Mouse (Mus musculus) central nervous system, embryonic 18 days (tissue): ENCODE measurements around the gene Olfml3. TPM values are rescaled to one million over a fixed set of nuclear protein-coding genes. Genes with fewer than 3 reads are reported as not detected.

Experiments
- polyA plus RNA-seq: library from polyadenylated mRNA; depleted of rRNA; stranded (reverse); fragments of >200 nt; gene quantifications from 2 replicates; pipeline ENCODE4 v1.2.3, GENCODE M21; 2012; rRNA removed

The Olfml3 gene
- 4.0 and 7.3 TPM in 2 replicates for polyA plus RNA-seq

DNA sequence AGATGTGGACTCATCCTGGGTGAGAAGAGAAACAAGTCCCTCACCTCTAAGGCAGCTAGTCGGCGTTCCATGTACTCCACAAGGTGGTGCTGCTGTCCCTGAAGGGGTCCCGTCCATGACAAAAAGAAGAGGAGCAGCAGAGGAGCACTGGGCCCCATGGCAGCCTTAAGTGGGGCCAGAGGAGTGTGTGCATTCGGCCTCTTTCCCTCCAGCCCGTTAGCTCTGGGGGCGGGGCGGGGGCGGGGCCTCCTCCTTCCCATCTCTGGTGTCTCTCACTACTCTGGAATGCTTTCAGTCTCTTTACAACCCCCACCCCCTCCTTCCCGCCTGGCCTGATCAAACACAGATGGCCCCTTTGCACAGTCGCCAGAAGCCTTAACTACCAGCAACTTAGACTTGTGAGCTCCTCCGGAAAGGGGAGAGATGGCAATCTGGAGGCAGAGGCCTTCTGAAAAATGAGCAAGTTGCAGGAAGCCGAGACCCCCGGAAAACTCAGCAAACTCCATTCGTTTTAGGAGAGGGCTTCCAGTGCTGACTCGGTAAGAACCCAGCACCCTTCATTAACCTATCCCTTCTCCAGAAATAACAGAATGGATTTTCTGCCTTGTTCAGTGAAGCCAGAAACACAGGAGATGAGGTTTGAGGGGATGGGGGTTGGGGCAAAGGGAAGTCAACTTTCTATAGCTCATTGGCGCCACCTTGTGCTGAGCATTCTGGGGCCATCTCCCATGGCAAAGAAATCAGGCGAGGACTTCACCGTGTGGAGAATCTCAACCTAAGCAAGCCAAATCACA, at the start of gene Olfml3:
Gene Olfml3, minus strand, starts transcription at position 224 of the 794 bp plus-strand sequence.

DNA sequence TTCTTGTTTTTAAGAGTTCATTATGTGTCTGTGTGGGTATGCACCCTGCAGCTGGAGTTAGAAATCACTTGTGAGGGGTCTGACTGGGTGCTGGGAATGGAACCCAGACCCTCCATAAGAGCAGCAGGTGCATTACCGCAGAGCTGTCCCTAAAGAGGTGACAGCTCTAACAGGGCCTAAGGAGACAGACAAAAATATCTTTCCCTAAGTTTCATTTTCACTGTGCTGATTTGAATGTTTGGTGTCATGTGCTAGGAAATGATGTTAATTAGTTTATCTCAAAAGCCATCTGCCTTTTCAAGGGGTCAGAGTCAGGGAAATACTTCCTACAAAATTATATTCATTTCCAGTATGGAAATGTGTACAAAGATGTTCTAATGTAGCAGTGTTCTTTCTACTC, 1.5 kb upstream of the Olfml3 start, which contains the start of gene Gm10964:
Gene Gm10964, plus strand, starts transcription at position 38 of the 400 bp plus-strand sequence.

Other genes starting within 250 kb of the Olfml3 start
- 18.7 and 25.7 TPM in 2 replicates for gene Syt6, start 162.8 kb downstream of the Olfml3 start, polyA plus RNA-seq
- 0.05 TPM in 1 of 2 replicates, not detected in the other for gene Atg4a-ps, start 91.9 kb downstream of the Olfml3 start, polyA plus RNA-seq
- not detected in 2 replicates for gene Gm10964, start 1.4 kb upstream of the Olfml3 start, polyA plus RNA-seq
- 26.1 and 27.7 TPM in 2 replicates for gene Hipk1, start 53.6 kb upstream of the Olfml3 start, polyA plus RNA-seq
- 8.3 and 8.9 TPM in 2 replicates for gene Dclre1b, start 71.4 kb upstream of the Olfml3 start, polyA plus RNA-seq
- gene Ap4b1, start 71.5 kb upstream of the Olfml3 start, polyA plus RNA-seq = 22.8 and 23.6 TPM in 2 replicates
- gene Gm43064, start 71.6 kb upstream of the Olfml3 start, polyA plus RNA-seq = 0.17 and 0.36 TPM in 2 replicates
- gene Bcl2l15, start 94.6 kb upstream of the Olfml3 start, polyA plus RNA-seq = 1.9 TPM in 2 replicates
- 0.27 and 0.60 TPM in 2 replicates for gene Ptpn22, start 121.8 kb upstream of the Olfml3 start, polyA plus RNA-seq
- 16.7 and 16.8 TPM in 2 replicates for gene Rsbn1, start 176.1 kb upstream of the Olfml3 start, polyA plus RNA-seq
- gene Phtf1, start 230.1 kb upstream of the Olfml3 start, polyA plus RNA-seq = 21.2 and 22.6 TPM in 2 replicates